Mouse (Mus musculus): ENCODE results near the gene Gm6760. TPM values are rescaled to one million over a fixed set of nuclear protein-coding genes. Genes with fewer than 3 reads are reported as not detected.

Gm6760 gene
- polyA plus RNA-seq (2012; rRNA removed): not detected in 2 replicates

DNA sequence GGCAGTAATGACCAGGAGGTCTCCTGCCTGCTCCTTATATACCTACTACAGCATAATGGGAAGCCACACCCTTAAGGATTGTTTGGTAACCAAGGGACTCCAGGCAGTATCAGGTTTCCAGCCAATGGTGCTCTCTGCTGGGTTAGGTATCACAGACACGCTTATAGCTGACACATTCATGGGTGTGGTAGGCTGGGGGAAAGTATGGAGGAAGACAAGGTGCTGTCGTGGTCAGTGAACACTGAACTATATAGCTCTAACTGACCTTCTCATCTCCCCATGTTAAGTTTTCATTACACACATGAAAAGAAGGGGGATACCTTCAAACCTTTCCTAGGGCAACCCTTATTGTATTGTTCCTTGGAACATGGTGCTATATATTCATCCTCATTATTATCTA lies at the start of gene Gm6760:
Gm6760 (minus strand) TSS at position 101 of the 400 bp plus-strand sequence.
- DNase-seq (ENCODE audit: low spot score): no peak

GRCm38 (mm10) chrX:64181246-64181645 lies 29.2 kb upstream of the Gm6760 start:
- no peak for DNase-seq (ENCODE audit: low spot score)

DNA sequence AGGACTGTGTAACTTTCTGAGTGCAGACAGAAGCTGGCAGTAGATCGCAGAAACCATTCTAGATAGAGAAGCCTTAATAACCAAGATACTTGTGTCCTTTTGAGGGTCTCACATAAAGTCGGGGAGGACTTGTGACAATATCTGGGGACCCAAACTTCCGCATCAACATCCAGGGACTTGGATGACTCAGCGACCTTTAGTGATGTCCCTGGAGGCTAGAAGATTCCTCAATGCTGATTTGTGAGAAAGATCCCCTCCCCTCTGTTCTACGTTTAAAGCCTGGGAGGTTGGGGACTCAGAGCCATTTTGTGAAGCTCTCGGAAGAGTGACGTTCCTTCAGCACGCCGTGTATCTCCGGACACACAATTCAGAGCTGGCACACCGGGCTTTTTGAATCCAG lies 21.2 kb upstream of the Gm6760 start, which contains the start of gene 3830417A13Rik:
3830417A13Rik (plus strand) TSS at position 301 of the 400 bp plus-strand sequence.
- DNase-seq (ENCODE audit: low spot score): no peak

Other genes with a start within 250 kb of the Gm6760 start
- gene 3830417A13Rik, start 21.4 kb upstream of the Gm6760 start, polyA plus RNA-seq (2012; rRNA removed): 0.34 and 0.55 TPM in 2 replicates
- 0.03 TPM in 2 replicates for gene Slitrk4, start 124.8 kb upstream of the Gm6760 start, polyA plus RNA-seq (2012; rRNA removed)